Mouse (Mus musculus) G1E (cell line): ENCODE data around the gene Mrpl2. TPM values are rescaled to one million over a fixed set of nuclear protein-coding genes. Genes with fewer than 3 reads are reported as not detected.

Source experiments
- ATAC-seq: 2 replicates; pipeline ENCODE4 v1.8.0; 2016; ENCODE audit warnings: mild to moderate bottlenecking; ENCODE audit not compliant: insufficient number of reproducible peaks, poor library complexity, low FRiP score, severe bottlenecking; ENCODE audit errors: extremely low read depth
- DNase-seq: peaks from one replicate; pipeline ENCODE4 v3.0.0; 2012; ENCODE audit warnings: low spot score
- H3K27me3 ChIP-seq: 2 replicates; pipeline ENCODE4 v1.6.1; 2012; ENCODE audit warnings: mild to moderate bottlenecking, low read length, inconsistent platforms; ENCODE audit not compliant: insufficient read depth
- H3K36me3 ChIP-seq: replicated peaks from 2 replicates; pipeline ENCODE3; 2012; ENCODE audit warnings: mild to moderate bottlenecking, inconsistent platforms
- H3K4me1 ChIP-seq: 2 replicates; pipeline ENCODE4 v1.6.1; 2012; ENCODE audit warnings: low read depth, low read length, inconsistent platforms, mixed read lengths; ENCODE audit not compliant: insufficient read depth
- H3K4me3 ChIP-seq: 2 replicates; pipeline ENCODE4 v1.5.1; 2012; ENCODE audit warnings: low read depth, mild to moderate bottlenecking, inconsistent platforms, low read length, moderate library complexity, mixed read lengths
- H3K9me3 ChIP-seq: replicated peaks from 2 replicates; pipeline ENCODE4 v1.6.1; 2012; ENCODE audit warnings: inconsistent platforms
- CTCF ChIP-seq: IDR thresholded peaks from 2 replicates; pipeline ENCODE4 v1.5.1; 2012; ENCODE audit warnings: low read depth, low read length, inconsistent platforms, mixed read lengths
- GATA1 ChIP-seq: IDR thresholded peaks from 2 replicates; pipeline ENCODE4 v1.6.1; 2012; ENCODE audit warnings: borderline replicate concordance, low read length, inconsistent platforms, mixed read lengths
- GATA2 ChIP-seq: IDR thresholded peaks from 2 replicates; pipeline ENCODE4 v1.6.1; 2012; ENCODE audit warnings: low read depth, low read length, inconsistent platforms, borderline replicate concordance
- POLR2AphosphoS5 ChIP-seq: IDR thresholded peaks from 2 replicates; pipeline ENCODE4 v1.6.1; 2012; ENCODE audit warnings: low read depth, low read length, inconsistent platforms; ENCODE audit not compliant: insufficient replicate concordance
- TAL1 ChIP-seq: conservative IDR thresholded peaks from 2 replicates; pipeline ENCODE4 v1.6.1; 2012; ENCODE audit warnings: low read depth, low read length, inconsistent platforms, mixed read lengths
- polyA plus RNA-seq: library from polyadenylated mRNA; stranded (reverse); fragments of >175 nt; gene quantifications from 2 replicates; pipeline ENCODE4 v1.2.3, GENCODE M21; 2012
- total RNA-seq, 2 experiments: library from RNA; stranded (forward) in 1 of 2; stranded (reverse) in 1 of 2; fragments of 200-1000 nt in 1 of 2; fragments of >200 nt in 1 of 2; fragmentation: Nextera tagmentation in 1 of 2; gene quantifications; 2 replicates each; pipeline ENCODE4 v1.2.3; 2014 to 2017

Mrpl2 gene
- 44.7 and 59.4 TPM in 2 replicates for total RNA-seq (2014; fragmentation: Nextera tagmentation)
- 76.3 and 107 TPM in 2 replicates for total RNA-seq (2017)
- polyA plus RNA-seq, result 853 and 1,060 TPM in 2 replicates

- TF ChIP-seq POLR2AphosphoS5, result no peak
- H3K27me3 ChIP-seq, result no peaks in the 10 kb centered on the region
- DNase-seq, result peak; percentile 96
- peaks cover 52% of the 10 kb centered on the region for H3K4me1 ChIP-seq
- peaks cover 42% of the 10 kb centered on the region for H3K36me3 ChIP-seq
- ATAC-seq, result peak; percentile 61
- no peaks in the 10 kb centered on the region for H3K9me3 ChIP-seq
- peak within 1 kb of the TSS; percentile 94 for H3K4me3 ChIP-seq
Measured at GRCm38 (mm10) chr17:46645561-46646321, at the start of gene Mrpl2, which contains the start of gene Klc4. TSS of gene Mrpl2 (plus strand) at chr17:46646229. TSS of gene Klc4 (minus strand) at chr17:46646022.

GRCm38 (mm10) chr17:46597956-46598355 is 48.1 kb upstream of the Mrpl2 start:
- H3K4me1 ChIP-seq, result no peaks in the 10 kb centered on the region
- ATAC-seq (no peak), DNase-seq (no peak)
- peaks cover 11% of the 10 kb centered on the region; the same call in 1 of the 2 replicates for H3K27me3 ChIP-seq
- H3K9me3 ChIP-seq, result no peaks in the 10 kb centered on the region
- no peak for TF ChIP-seq CTCF
- TF ChIP-seq GATA1, result no peak
- TF ChIP-seq POLR2AphosphoS5, result no peak
- no peak for TF ChIP-seq GATA2
- no peak for TF ChIP-seq TAL1
- H3K4me3 ChIP-seq, result no peak overlapping the region
- no peaks in the 10 kb centered on the region for H3K36me3 ChIP-seq

- H3K4me3 ChIP-seq, result no peak overlapping the region
- no peak for DNase-seq
- no peaks in the 10 kb centered on the region for H3K9me3 ChIP-seq
Measured at GRCm38 (mm10) chr17:46598963-46599362, 47.1 kb upstream of the Mrpl2 start.

GRCm38 (mm10) chr17:46600569-46600968 is 45.5 kb upstream of the Mrpl2 start:
- TF ChIP-seq GATA1 (no peak), CTCF (no peak), GATA2 (no peak), TAL1 (no peak), POLR2AphosphoS5 (no peak)
- no peak for DNase-seq

More at GRCm38 (mm10) chr17:46598963-46599362, 47.1 kb upstream of the Mrpl2 start:
- H3K36me3 ChIP-seq, result no peaks in the 10 kb centered on the region
- H3K27me3 ChIP-seq, result peaks cover 11% of the 10 kb centered on the region; the same call in 1 of the 2 replicates
- TF ChIP-seq POLR2AphosphoS5 (no peak), GATA2 (no peak), CTCF (no peak), TAL1 (no peak), GATA1 (no peak)
- H3K4me1 ChIP-seq, result no peaks in the 10 kb centered on the region
- ATAC-seq, result no peak

GRCm38 (mm10) chr17:46602212-46602611 is 43.8 kb upstream of the Mrpl2 start:
- TF ChIP-seq GATA1 (no peak), GATA2 (no peak), TAL1 (no peak), CTCF (no peak), POLR2AphosphoS5 (no peak)

More at GRCm38 (mm10) chr17:46600569-46600968, 45.5 kb upstream of the Mrpl2 start:
- Histone ChIP-seq H3K4me3 (no peak overlapping the region), H3K4me1 (no peaks in the 10 kb centered on the region), H3K27me3 (peaks cover 15% of the 10 kb centered on the region), H3K36me3 (no peaks in the 10 kb centered on the region), H3K9me3 (no peaks in the 10 kb centered on the region)
- no peak for ATAC-seq

GRCm38 (mm10) chr17:46603229-46603628 is 42.8 kb upstream of the Mrpl2 start:
- H3K27me3 ChIP-seq, result peaks cover 18% of the 10 kb centered on the region
- ATAC-seq (no peak), DNase-seq (no peak)
- H3K36me3 ChIP-seq, result no peaks in the 10 kb centered on the region
- H3K9me3 ChIP-seq, result no peaks in the 10 kb centered on the region
- no peak overlapping the region for H3K4me3 ChIP-seq
- TF ChIP-seq GATA1 (no peak), CTCF (no peak), POLR2AphosphoS5 (no peak), GATA2 (no peak), TAL1 (no peak)
- no peaks in the 10 kb centered on the region for H3K4me1 ChIP-seq

More at GRCm38 (mm10) chr17:46602212-46602611, 43.8 kb upstream of the Mrpl2 start:
- Histone ChIP-seq H3K36me3 (no peaks in the 10 kb centered on the region), H3K27me3 (peaks cover 17% of the 10 kb centered on the region), H3K4me1 (no peaks in the 10 kb centered on the region), H3K9me3 (no peaks in the 10 kb centered on the region), H3K4me3 (no peak overlapping the region)
- DNase-seq, result no peak
- ATAC-seq, result no peak
